Mouse (Mus musculus) G1E-ER4 (cell line): ENCODE data around the gene Tmco5b. TPM values are rescaled to one million over a fixed set of nuclear protein-coding genes. Genes with fewer than 3 reads are reported as not detected.

Experiments used
- GATA1 ChIP-seq: IDR thresholded peaks from one replicate; pipeline ENCODE4 v1.8.0; 2012; ENCODE audit warnings: low read length, inconsistent platforms
- polyA plus RNA-seq: library from polyadenylated mRNA; stranded (reverse); fragments of >175 nt; gene quantifications from 2 replicates; pipeline ENCODE4 v1.2.3, GENCODE M21; 2012

Tmco5b gene
- not detected in 2 replicates for polyA plus RNA-seq

DNA sequence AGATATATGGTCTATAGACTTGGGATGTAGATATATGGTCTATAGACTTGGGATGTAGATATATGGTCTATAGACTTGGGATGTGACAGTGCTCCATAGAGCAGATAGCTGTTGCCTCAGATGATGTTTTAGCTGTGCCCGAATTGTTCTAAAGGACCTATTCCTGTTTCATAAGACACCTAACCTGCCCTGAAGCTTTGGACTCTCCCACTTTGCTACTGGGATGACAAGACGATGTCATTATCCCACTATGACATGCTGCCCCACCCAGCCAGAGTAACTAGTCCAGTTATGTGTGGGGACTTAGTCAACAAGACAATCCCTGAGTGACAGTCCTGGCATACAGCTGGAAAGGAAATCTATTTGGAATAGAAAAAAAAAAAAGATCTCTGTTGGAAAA lies at the start of gene Tmco5b:
Gene Tmco5b (plus strand): TSS at position 301 of the 400 bp plus-strand sequence.
- no peak for TF ChIP-seq GATA1

DNA sequence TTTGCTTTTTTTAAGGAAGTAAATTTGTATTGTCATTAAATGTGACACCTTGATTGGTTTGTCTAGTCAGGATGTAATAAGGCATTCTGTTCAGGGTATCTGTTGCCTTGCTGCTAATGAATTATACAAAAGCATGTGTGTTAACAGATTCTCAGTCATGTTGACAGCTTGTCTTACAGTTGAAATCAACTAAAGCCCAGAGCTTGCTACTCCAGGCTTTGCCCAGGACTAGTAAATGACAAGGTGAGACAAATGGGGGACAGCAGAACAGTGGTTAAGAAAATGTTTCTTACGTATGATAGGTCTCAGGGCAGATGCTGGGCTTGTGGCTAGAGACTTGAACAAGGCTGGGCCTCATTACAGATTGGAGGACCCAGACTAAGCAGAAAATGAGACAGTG lies 48.5 kb upstream of the Tmco5b start:
- TF ChIP-seq GATA1: no peak

DNA sequence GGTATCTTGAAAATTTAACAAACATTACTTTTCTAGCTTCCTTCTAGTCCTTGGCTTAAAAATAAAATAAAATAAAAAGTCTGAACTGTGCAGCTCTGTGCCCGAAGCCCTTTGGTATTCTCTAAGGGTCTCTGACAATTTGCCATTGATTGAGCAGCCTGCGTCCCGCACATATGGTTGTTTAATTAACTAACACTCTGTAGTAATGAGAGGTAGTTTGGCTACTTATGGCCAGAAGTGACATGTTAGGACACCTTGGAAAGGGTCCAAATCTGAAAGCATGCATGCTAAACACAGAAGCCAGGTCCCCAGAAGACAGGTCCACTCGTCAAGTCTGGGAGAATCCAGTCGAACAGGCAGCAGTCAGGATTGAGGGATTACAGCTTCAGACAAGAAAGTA lies 46.7 kb upstream of the Tmco5b start:
- no peak for TF ChIP-seq GATA1

DNA sequence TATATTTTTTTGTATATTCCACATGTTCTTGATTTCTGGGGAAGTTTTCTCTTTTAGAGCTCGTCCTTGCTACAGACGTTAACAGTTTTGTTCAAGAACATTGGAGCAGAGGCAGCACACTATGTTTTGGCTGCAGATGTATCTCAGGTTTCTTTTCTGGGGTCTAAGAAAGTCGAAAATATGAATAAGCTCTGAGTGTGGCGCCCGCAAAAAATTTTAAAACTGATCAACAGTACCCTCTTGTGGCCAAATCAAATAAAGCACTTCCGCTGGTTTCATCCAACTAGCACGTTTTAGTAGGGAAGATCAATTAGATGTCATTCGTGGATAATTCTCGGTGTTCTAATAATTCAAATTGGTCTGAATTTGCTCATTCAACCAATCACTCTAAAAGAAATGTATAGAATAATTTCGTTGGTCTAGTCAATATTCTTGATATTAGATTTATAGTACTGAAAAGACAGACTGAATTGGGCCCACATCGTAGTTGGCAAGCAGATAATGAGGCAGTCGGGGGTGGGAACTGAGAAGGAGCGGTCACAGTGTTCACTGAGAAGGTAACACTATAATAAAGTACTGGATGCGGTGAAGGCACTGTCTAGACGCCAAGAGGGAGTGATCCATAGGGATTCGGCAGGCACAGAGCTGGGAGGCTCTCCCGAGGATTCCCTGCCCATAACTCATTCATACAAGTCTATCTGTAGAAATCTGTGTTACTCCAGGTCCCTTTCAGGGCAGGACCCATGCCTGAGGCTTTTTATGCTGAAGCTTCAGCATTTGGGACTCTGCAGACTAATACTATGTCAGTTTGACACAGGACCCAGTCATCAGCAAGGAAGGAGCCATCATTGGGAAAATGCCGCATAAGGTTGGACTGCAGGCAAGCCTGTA lies 17.1 kb downstream of the Tmco5b start:
- no peak for TF ChIP-seq GATA1

DNA sequence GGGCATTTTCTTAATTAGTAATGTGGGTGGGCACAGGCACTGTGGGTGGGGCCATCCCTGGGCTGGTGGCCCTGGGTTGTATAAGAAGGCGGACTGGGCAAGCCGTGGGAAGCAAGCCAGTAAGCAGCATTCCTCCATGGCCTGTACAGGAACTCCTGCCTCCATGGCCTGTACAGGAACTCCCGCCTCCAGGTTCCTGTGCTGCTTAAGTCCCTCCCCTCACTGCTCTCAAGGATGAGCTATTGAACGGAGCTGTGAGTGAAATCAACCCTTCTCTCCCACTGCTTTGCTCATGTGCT lies 17.7 kb downstream of the Tmco5b start:
- TF ChIP-seq GATA1: no peak

DNA sequence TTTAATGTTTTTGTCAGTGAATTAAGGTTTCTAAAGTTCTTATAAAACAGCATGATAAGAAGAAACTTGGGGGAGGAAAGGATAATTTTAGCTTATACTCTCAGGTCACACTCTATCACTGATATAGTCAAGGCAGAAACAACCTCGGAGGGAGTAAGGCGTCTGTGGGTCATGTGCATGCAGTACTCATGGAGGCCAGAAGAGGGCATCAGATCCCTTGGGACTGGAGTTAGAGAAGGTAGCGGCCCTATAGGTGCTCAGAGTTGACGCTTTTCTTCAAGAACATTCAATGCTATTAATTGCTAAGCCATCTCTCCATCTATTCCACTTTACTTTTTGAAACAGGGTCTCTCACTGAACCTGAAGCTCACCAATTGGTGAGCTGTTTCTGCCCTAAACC lies 19.8 kb downstream of the Tmco5b start:
- TF ChIP-seq GATA1: no peak

DNA sequence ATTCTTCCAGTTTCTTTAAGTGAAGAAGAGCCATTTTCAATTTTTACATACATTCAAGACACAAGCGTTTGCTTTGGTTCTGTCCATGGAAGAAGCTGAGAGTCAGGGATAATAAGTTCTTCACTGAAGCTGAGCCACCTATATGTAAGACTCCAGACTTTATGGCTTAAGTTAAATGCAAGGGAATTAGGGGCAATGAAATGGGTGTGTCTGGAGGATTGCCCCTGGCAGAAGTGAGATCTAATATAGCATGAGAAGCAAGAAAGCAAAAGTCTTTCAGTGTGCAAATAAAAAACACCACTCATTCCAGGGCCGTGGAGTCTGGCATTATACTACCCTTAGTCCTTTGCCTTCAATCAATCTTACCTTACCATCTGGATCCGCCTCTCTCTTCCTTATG lies 25.7 kb downstream of the Tmco5b start:
- no peak for TF ChIP-seq GATA1

DNA sequence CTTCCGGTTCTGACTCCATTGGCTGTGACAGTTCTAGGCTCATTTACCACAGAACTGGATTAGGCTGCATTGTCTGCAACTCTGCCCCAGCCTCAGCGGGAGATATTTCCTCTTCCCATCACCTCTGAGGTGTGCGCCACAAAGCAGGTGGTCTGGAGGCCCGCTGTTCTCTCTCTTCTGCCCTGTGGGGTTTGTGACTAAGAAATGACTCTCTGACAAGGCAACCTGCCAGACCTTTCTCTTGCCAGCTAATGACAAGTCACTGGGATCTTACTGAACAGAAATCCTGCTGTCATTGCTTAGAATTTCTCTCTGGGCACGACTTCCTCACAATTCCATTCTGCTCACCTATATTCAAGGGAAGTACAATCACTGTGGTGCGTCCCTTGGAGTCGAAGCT lies 37.5 kb downstream of the Tmco5b start:
- no peak for TF ChIP-seq GATA1

DNA sequence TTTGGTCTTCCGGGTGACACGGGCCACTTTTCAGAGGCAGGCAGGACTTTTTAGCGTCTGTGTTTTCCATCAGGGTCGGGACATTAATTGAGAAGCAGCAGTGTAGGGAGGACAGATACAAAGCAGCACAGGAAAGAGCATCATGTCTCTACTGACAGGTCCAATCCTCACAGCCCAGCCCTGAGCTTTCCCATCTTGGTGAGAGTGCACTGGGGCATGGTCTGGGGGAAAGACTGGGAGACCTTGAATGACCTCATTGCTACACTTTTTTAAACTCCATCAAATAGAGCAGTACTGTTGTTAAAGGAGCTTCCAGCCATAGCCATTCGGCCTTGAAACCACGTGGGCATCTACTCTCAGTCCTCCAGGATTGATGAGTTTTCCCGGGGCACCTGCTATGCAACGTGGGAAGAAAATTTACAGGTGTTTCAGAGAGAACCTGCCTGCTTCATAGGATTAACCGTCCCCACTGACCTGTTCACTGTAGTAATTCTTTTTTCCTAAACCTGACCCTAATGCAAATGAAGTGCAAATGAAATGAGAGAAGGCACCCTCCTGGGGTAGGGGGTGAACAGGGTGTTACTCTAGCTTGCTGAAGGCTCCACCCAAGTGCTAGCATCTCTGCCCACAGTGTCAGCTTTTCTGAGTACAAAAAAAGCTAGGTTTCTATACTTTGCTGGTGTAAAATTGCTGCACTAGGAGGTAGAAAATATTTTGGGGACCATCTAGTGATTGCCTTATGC lies 48.4 kb downstream of the Tmco5b start:
- no peak for TF ChIP-seq GATA1

DNA sequence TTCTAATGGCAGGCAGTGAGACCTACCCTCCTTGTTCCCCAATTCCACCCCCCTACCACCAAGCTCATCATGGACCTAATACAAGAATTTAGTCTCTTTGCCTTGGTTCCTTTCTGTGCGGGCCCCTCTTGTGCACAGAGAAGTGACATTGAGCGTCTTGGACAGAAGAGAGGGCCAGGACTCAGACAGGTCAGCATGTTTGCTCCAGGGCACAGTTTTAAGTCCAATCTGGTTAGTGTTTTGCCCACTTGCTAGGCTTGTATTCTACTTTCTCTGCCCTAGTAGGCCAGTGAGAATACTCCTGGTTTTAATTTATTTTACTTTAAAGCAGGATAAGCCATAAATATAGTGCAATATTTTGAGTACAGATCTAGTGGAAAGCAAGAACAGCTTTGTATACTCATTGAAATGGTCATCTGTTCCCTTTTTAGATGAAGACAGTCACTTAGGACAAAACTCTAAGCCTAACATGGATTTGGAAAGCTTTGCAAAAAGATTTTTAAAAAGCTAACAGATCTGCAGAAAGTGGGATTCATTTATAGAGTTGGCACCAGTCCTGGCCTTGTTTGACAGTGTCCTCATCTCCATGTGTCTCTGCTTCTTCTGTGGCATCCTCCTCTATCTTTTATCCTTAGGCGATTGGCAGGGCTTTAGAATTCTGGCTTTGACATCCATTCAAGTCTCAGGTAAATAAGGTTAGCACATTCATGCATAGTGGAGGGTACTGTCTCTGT lies 50.2 kb downstream of the Tmco5b start:
- TF ChIP-seq GATA1: no peak

DNA sequence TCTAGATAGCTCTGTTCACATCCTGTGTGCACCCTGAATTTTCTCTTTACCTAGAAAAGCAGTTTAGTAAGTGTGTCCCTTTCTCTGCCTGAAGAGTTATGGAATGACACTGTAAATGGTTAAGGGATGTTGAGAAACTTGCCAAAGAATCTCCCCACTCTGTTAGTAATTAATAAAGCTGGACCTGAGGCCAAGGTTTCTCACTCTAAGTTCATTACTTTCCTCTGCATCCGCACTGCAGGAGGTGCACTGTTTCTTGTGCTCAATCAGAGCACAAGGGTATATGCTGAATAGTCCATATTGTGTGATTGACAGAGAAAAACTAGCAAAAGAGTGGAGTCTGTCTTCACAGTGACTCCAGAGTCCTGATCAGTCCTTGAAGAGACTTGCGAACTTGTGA lies 59.0 kb downstream of the Tmco5b start:
- no peak for TF ChIP-seq GATA1

Other genes starting within 250 kb of the Tmco5b start
- gene Ryr3, start 68.6 kb upstream of the Tmco5b start, polyA plus RNA-seq: not detected in 2 replicates
- gene Fmn1, start 42.0 kb downstream of the Tmco5b start, polyA plus RNA-seq: not detected in 2 replicates